In the genomic region with DNA sequence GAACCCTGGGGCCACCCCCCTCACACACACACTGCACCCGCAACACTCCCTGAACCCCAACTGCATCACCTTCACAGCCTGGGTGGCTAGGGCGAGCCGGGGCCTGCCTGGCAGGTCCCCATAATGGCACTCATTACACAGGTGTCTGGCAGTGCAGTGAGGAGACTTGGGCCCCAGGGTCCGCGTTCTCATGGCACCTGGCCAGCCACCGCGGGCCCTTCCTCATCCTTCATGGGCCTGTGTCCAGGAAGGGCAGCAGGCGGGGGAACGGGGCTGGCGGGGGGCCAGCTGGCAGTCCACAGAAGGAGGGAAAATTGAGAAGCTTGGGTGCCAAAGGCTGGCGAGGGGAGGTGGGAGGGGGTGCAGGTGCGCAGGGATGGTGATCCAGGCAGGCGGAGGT, we compare ENCODE assay signal across 9 mouse cellular contexts.
A peak's percentile ranks its signal among the peaks of the same experiment; 100 is the strongest.
DNase-seq lines count a peak whose midpoint lies in the region; ATAC-seq lines count a peak whose summit lies in the region.
"Had no signal": no experiment of that assay in that cellular context is flagged by ENCODE, and none has a peak within 500 bp of the region (broad histone marks: within the 10 kb centered on the region; RNA-seq: fewer than 3 reads in every experiment).

No protein-coding gene starts in this region.

- H3K9ac ChIP-seq in midbrain, embryonic 16.5 days (ENCODE audit: low read depth, low read length), result no peak overlapping the region
- H3K9ac ChIP-seq in embryonic facial prominence, embryonic 14.5 days (ENCODE audit: low read depth, low read length), result no peak overlapping the region
- H3K9ac ChIP-seq in limb, embryonic 15.5 days, result no peak overlapping the region
- no peak overlapping the region for H3K9ac ChIP-seq in liver, embryonic 11.5 days (ENCODE audit: low read depth, low read length)

- no peak overlapping the region for H3K4me2 ChIP-seq in midbrain, embryonic 16.5 days (ENCODE audit: low read length)
- H3K4me2 ChIP-seq in embryonic facial prominence, embryonic 14.5 days (ENCODE audit: low read depth, low read length), result no peak overlapping the region
- 0 out of 2 replicates have a peak overlapping the region, but pooled peaks have one; percentile 2 for H3K4me2 ChIP-seq in limb, embryonic 15.5 days
- H3K4me2 ChIP-seq in liver, embryonic 11.5 days, result no peak overlapping the region

- H3K36me3 ChIP-seq in midbrain, embryonic 10.5 days, result no peaks in the 10 kb centered on the region
- no peaks in the 10 kb centered on the region for H3K36me3 ChIP-seq in midbrain, embryonic 16.5 days (ENCODE audit: control insufficient read depth, insufficient read depth, low read length)
- no peaks in the 10 kb centered on the region for H3K36me3 ChIP-seq in embryonic facial prominence, embryonic 14.5 days (ENCODE audit: control insufficient read depth, insufficient read depth, low read length)
- H3K36me3 ChIP-seq in limb, embryonic 15.5 days, result no peaks in the 10 kb centered on the region
- no peaks in the 10 kb centered on the region for H3K36me3 ChIP-seq in liver, embryonic 11.5 days (ENCODE audit: control insufficient read depth, insufficient read depth, low read length)

- DNase-seq in frontal cortex, postnatal 10 days (ENCODE audit: low spot score in 2 of 2), result peak; percentile 53 to 57
- no peak for DNase-seq in frontal cortex, postnatal 25 days (ENCODE audit: low spot score in 2 of 2)
- no peak for DNase-seq in midbrain, embryonic 10.5 days (ENCODE audit: low spot score)
- peak; percentile 70 for DNase-seq in embryonic facial prominence, embryonic 14.5 days (ENCODE audit: low spot score)
- no peak for DNase-seq in liver, embryonic 11.5 days (ENCODE audit: low spot score)
- no peak for DNase-seq in layer of hippocampus, adult 11-12 months (ENCODE audit: low spot score)
- DNase-seq: gastrocnemius, postnatal 36 days had no signal

- no peaks in the 10 kb centered on the region for H3K9me3 ChIP-seq in midbrain, embryonic 10.5 days (replicated peaks)
- H3K9me3 ChIP-seq in midbrain, embryonic 16.5 days (replicated peaks; ENCODE audit: control insufficient read depth, low read length, poor library complexity, severe bottlenecking), result no peaks in the 10 kb centered on the region
- no peaks in the 10 kb centered on the region for H3K9me3 ChIP-seq in embryonic facial prominence, embryonic 14.5 days (ENCODE audit: control insufficient read depth, low read length)
- no peaks in the 10 kb centered on the region for H3K9me3 ChIP-seq in limb, embryonic 15.5 days
- no peaks in the 10 kb centered on the region for H3K9me3 ChIP-seq in liver, embryonic 11.5 days (ENCODE audit: control insufficient read depth, low read length)

- 0 out of 2 replicates have a peak overlapping the region, but pooled peaks have one; percentile 33 for H3K27ac ChIP-seq in midbrain, embryonic 10.5 days (replicated peaks)
- no peak overlapping the region for H3K27ac ChIP-seq in midbrain, embryonic 16.5 days (ENCODE audit: low read length)
- H3K27ac ChIP-seq in embryonic facial prominence, embryonic 14.5 days (replicated peaks; ENCODE audit: low read depth, low read length), result no peak overlapping the region
- 0 out of 2 replicates have a peak overlapping the region, but pooled peaks have one; percentile 43 for H3K27ac ChIP-seq in limb, embryonic 15.5 days
- no peak overlapping the region for H3K27ac ChIP-seq in liver, embryonic 11.5 days (ENCODE audit: low read depth, low read length)

- H3K4me3 ChIP-seq in midbrain, embryonic 10.5 days, result no peak overlapping the region
- no peak overlapping the region for H3K4me3 ChIP-seq in midbrain, embryonic 16.5 days (ENCODE audit: low read depth, low read length)
- H3K4me3 ChIP-seq in embryonic facial prominence, embryonic 14.5 days (ENCODE audit: low read depth, low read length), result no peak overlapping the region
- H3K4me3 ChIP-seq in limb, embryonic 15.5 days, result no peak overlapping the region
- H3K4me3 ChIP-seq in liver, embryonic 11.5 days (ENCODE audit: low read depth, low read length), result no peak overlapping the region

- no peak for ATAC-seq in midbrain, embryonic 16.5 days
- peak; percentile 75 for ATAC-seq in embryonic facial prominence, embryonic 14.5 days (ENCODE audit: low read depth)
- no peak for ATAC-seq in limb, embryonic 15.5 days (ENCODE audit: insufficient number of reproducible peaks, low FRiP score, low TSS enrichment, low read depth)
- no peak for ATAC-seq in liver, embryonic 11.5 days (replicated peaks; ENCODE audit: low FRiP score)

- H3K4me1 ChIP-seq in midbrain, embryonic 10.5 days, result peaks cover 14% of the 10 kb centered on the region
- H3K4me1 ChIP-seq in midbrain, embryonic 16.5 days (ENCODE audit: control insufficient read depth, insufficient read depth, low read length), result no peaks in the 10 kb centered on the region; the same call in 1 of the 2 replicates
- peaks cover 7% of the 10 kb centered on the region for H3K4me1 ChIP-seq in embryonic facial prominence, embryonic 14.5 days (ENCODE audit: control insufficient read depth, insufficient read depth, low read length)
- peaks cover 32% of the 10 kb centered on the region for H3K4me1 ChIP-seq in limb, embryonic 15.5 days
- peaks cover 18% of the 10 kb centered on the region for H3K4me1 ChIP-seq in liver, embryonic 11.5 days (replicated peaks; ENCODE audit: control insufficient read depth, insufficient read depth, low read length)

- WGBS in midbrain, embryonic 10.5 days, result 90% methylated on average over 13 of the region's 13 CpGs
- 79% methylated on average over 11 of the region's 13 CpGs for WGBS in midbrain, embryonic 16.5 days
- 57% methylated on average over 8 of the region's 13 CpGs for WGBS in embryonic facial prominence, embryonic 14.5 days
- 38% methylated on average over 8 of the region's 13 CpGs for WGBS in limb, embryonic 15.5 days
- 89% methylated on average over 13 of the region's 13 CpGs for WGBS in liver, embryonic 11.5 days

- H3K27me3 ChIP-seq in midbrain, embryonic 10.5 days (ENCODE audit: low read depth, poor library complexity, severe bottlenecking), result peaks cover 5% of the 10 kb centered on the region; the same call in 1 of the 2 replicates
- H3K27me3 ChIP-seq in midbrain, embryonic 16.5 days (ENCODE audit: control insufficient read depth, insufficient read depth, low read depth, low read length), result no peaks in the 10 kb centered on the region
- no peaks in the 10 kb centered on the region for H3K27me3 ChIP-seq in embryonic facial prominence, embryonic 14.5 days (replicated peaks; ENCODE audit: control insufficient read depth, insufficient read depth, low read length)
- no peaks in the 10 kb centered on the region for H3K27me3 ChIP-seq in limb, embryonic 15.5 days
- H3K27me3 ChIP-seq in liver, embryonic 11.5 days (replicated peaks; ENCODE audit: control insufficient read depth, insufficient read depth, low read length), result no peaks in the 10 kb centered on the region

Comparison
In these comparisons a context has a peak if more than half of its experiments do, and no peak if none do; other contexts are left out.
1. DNase-seq: peak in frontal cortex, postnatal 10 days (2 of 2) and embryonic facial prominence, embryonic 14.5 days (single experiment); none in frontal cortex, postnatal 25 days (0 of 2), midbrain, embryonic 10.5 days (single experiment), liver, embryonic 11.5 days (single experiment) and layer of hippocampus, adult 11-12 months (single experiment).
2. H3K27ac ChIP-seq: peak in midbrain, embryonic 10.5 days (single experiment) and limb, embryonic 15.5 days (single experiment); none in midbrain, embryonic 16.5 days (single experiment), embryonic facial prominence, embryonic 14.5 days (single experiment) and liver, embryonic 11.5 days (single experiment).